Mouse (Mus musculus) hindbrain, embryonic 12.5 days (tissue): ENCODE data around the gene Psap. TPM values are rescaled to one million over a fixed set of nuclear protein-coding genes. Genes with fewer than 3 reads are reported as not detected.

Source experiments
- ATAC-seq: fragments of 200-750 bp; cut with Nextera tagmentation; 2 replicates; pipeline ENCODE4 v1.8.0; 2017; ENCODE audit warnings: moderate TSS enrichment; ENCODE audit not compliant: low FRiP score
- H3K27ac ChIP-seq: fragments of 300-500 bp; sonication (generic); 2 replicates; pipeline ENCODE4 v1.5.1; 2016; ENCODE audit warnings: mild to moderate bottlenecking
- H3K27me3 ChIP-seq: fragments of 300-500 bp; sonication (generic); 2 replicates; pipeline ENCODE4 v1.6.1; 2016; ENCODE audit warnings: mild to moderate bottlenecking
- H3K36me3 ChIP-seq: fragments of 300-500 bp; sonication (generic); 2 replicates; pipeline ENCODE4 v1.6.1; 2016; ENCODE audit warnings: mild to moderate bottlenecking
- H3K4me1 ChIP-seq: fragments of 300-500 bp; sonication (generic); 2 replicates; pipeline ENCODE4 v1.6.1; 2016
- H3K4me2 ChIP-seq: fragments of 300-500 bp; sonication (generic); replicated peaks from 2 replicates; pipeline ENCODE4 v1.6.1; 2016; ENCODE audit warnings: mild to moderate bottlenecking
- H3K4me3 ChIP-seq: fragments of 300-500 bp; sonication (generic); 2 replicates; pipeline ENCODE4 v1.5.1; 2016; ENCODE audit warnings: mild to moderate bottlenecking
- H3K9ac ChIP-seq: fragments of 300-500 bp; sonication (generic); 2 replicates; pipeline ENCODE4 v1.6.1; 2016; ENCODE audit warnings: mild to moderate bottlenecking, moderate library complexity
- H3K9me3 ChIP-seq: fragments of 300-500 bp; sonication (generic); replicated peaks from 2 replicates; pipeline ENCODE4 v1.6.1; 2016; ENCODE audit warnings: mild to moderate bottlenecking
- WGBS: fragments of 180-500 bp; shearing (Covaris S2); methylation state at CpG from one replicate; pipeline ENCODE4 v1.1.7; 2016; 5-methylcytosine and 5-hydroxymethylcytosine counted together
- polyA plus RNA-seq: library from polyadenylated mRNA; unstranded; fragments of >200 nt; fragmentation: Nextera tagmentation; extraction: Ambion mirVana; gene quantifications from 2 replicates; pipeline ENCODE4 v1.2.1, GENCODE M21; 2016

The Psap gene
- polyA plus RNA-seq, 1 experiment from 2014 or later: 102 TPM

DNA sequence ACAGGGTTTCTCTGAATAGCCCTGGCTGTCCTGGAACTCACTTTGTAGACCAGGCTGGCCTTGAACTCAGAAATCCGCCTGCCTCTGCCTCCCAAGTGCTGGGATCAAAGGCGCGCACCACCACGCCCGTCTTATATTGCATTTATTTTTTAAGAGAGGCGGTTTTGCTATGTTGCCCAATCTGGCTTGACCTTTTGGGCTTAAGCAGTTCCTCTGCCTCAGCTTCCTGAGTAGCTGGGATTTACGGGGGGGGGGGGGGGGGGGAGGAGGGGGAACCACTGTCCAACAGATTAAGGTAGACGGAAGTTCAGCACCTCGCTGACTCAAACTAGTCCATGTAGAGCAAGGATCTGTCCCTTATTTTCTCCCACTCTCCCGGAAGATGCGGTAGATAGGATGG is 8.7 kb upstream of the Psap start:
- no peak overlapping the region for H3K4me3 ChIP-seq
- no peaks in the 10 kb centered on the region for H3K4me1 ChIP-seq
- no peaks in the 10 kb centered on the region for H3K36me3 ChIP-seq
- no peak for ATAC-seq
- H3K27ac ChIP-seq: no peak overlapping the region
- H3K9me3 ChIP-seq: no peaks in the 10 kb centered on the region
- no peak overlapping the region for H3K9ac ChIP-seq
- 0 out of 2 replicates have a peak, but pooled peaks cover 3% of the 10 kb centered on the region for H3K27me3 ChIP-seq
- 85% methylated on average over 11 of the region's 11 CpGs for WGBS
- no peak overlapping the region for H3K4me2 ChIP-seq

DNA sequence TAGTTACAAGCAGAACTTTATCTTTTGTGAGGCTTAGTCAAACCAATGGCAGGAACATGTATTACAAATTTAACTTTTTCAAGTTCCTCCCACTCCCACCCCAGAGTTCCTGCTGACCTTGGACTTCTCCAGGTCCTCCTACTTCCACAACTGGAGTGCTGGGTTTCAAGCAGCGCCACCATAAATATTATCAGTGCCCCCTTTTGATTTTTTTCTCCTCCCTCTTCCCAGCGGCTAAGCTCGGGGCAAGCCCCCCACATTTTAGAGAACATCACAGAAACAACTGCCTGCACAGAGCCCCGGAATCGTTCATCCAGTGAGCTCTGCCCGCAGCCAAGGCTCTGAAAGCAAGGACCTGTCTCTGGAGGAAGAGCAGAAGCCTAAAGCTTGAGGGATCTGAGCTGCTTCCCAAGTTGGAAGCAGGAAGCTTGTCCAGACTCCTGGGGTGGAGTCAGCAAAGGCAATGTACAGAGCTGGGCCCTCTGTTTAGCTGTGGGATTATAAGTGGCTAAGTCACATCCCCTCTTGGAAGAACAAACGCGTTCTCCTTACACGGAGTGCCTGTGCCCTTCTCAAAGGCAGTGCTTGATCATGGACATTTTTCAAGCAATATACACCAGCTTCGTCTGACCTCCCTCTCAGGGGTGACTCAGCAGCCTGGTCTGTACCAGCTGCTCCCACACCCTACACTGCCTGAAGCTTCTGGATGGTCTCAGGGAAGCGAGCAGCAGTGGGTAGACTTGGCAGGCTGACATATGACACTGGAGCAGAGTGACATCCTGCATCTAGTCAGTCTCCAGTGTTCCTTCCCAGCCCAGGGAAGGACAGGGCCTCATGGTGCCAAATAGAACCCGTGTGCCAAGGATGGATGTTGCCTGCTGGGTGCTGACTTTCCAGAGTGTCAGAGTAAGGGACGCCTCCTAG is 8.0 kb upstream of the Psap start:
- H3K4me2 ChIP-seq: no peak overlapping the region
- ATAC-seq: no peak

DNA sequence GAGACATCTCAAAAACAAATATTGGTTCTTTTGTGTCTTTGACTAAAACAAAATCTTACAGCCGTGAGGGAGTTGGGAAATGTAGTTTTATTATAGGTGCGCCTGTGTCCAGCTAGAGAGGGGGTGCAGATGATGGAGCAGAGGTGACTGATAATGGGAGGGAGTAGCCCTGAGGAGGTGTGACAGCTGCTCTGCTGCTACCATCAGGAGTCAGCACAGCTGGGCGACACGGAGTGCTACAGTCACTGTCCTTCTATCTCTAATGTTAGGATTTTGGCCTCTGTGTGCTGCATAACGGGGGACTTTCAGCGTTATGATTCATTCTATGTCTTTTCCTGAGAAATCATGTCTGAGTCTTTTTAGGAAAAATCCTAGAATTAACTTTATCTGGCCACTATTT is 6.4 kb upstream of the Psap start:
- H3K27ac ChIP-seq: no peak overlapping the region
- H3K4me2 ChIP-seq: no peak overlapping the region
- H3K4me3 ChIP-seq: no peak overlapping the region
- no peak for ATAC-seq
- 80% methylated on average over 6 of the region's 6 CpGs for WGBS
- no peaks in the 10 kb centered on the region for H3K9me3 ChIP-seq
- H3K36me3 ChIP-seq: no peaks in the 10 kb centered on the region
- no peak overlapping the region for H3K9ac ChIP-seq
- no peaks in the 10 kb centered on the region for H3K4me1 ChIP-seq
- H3K27me3 ChIP-seq: 0 out of 2 replicates have a peak, but pooled peaks cover 3% of the 10 kb centered on the region

More for the DNA sequence above, 8.0 kb upstream of the Psap start:
- Histone ChIP-seq H3K9me3 (no peaks in the 10 kb centered on the region), H3K27ac (no peak overlapping the region), H3K4me1 (no peaks in the 10 kb centered on the region), H3K4me3 (no peak overlapping the region), H3K36me3 (no peaks in the 10 kb centered on the region), H3K9ac (no peak overlapping the region), H3K27me3 (0 out of 2 replicates have a peak, but pooled peaks cover 3% of the 10 kb centered on the region)
- 83% methylated on average over 13 of the region's 13 CpGs for WGBS

DNA sequence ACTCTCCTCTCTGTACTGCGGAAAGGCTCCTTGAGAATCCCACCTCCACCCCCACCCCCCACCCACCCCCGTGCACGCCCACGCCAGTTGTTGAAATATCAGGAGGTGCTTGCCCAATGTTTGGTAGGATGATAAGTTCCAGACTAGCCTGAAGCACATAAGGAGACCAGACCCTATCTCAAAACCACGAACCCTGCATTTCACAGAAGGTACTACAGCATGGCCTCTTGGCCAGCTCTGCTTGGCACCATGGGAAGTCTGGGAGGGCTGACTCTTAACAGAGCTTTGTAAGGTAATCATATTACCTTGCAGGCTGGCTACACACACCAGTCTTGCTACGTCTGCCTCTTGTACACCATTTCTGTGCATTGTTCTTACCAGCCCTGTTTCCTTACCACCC is 5.2 kb upstream of the Psap start:
- no peak for ATAC-seq
- Histone ChIP-seq H3K27me3 (0 out of 2 replicates have a peak, but pooled peaks cover 3% of the 10 kb centered on the region), H3K36me3 (no peaks in the 10 kb centered on the region), H3K4me2 (no peak overlapping the region), H3K4me3 (no peak overlapping the region), H3K4me1 (0 out of 2 replicates have a peak, but pooled peaks cover 2% of the 10 kb centered on the region), H3K9ac (no peak overlapping the region), H3K27ac (no peak overlapping the region), H3K9me3 (no peaks in the 10 kb centered on the region)
- WGBS: 63% methylated on average over 6 of the region's 6 CpGs

DNA sequence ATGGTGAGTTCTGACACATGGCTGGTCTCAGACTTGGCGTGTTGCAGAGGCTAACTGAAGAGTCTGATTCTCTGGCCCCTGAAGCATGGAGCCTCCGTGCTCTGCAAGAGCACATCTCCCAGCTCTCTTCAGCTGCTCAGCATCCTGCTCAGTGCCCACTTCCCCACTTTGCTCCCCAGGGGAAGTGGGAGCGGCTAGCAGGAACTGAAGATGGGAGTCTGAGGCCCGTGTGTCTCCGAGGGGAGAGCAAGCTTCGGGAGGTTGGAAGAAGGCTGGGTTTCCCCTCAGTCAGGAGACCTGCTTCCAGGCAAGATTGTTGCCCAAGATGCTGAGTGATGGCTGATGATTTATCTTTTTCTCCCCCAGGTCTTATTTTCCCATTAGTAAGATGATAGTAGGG is 4.0 kb upstream of the Psap start:
- Histone ChIP-seq H3K36me3 (no peaks in the 10 kb centered on the region), H3K27me3 (0 out of 2 replicates have a peak, but pooled peaks cover 3% of the 10 kb centered on the region), H3K4me1 (peaks cover 5% of the 10 kb centered on the region; the same call in 1 of the 2 replicates), H3K9ac (no peak overlapping the region), H3K9me3 (no peaks in the 10 kb centered on the region), H3K4me2 (no peak overlapping the region), H3K27ac (no peak overlapping the region), H3K4me3 (no peak overlapping the region)
- 73% methylated on average over 6 of the region's 6 CpGs for WGBS
- ATAC-seq: no peak

DNA sequence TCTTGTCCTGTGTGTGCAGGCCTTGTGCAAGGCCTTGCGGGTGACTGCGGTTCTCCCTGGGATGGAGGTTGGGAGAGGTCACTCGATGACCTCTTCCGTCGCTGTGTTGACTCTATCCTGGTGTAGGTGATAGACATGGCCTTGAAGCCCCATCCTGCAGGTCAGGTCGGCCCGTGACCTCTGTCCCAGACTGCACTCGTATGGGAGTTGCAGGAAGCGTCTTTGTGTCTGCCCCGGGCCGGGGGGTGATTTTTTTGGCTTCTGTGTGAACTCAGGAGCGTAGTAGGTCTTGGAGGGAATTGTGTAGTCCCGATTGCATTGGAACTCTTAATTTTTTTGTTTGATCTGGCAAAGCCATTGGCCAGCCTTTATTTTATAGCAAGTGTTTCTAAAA is 576 bp downstream of the Psap start:
- Histone ChIP-seq H3K36me3 (no peaks in the 10 kb centered on the region), H3K9ac (peak overlapping the region; percentile 89), H3K27ac (peak overlapping the region; percentile 96), H3K4me2 (peak overlapping the region; percentile 91), H3K9me3 (no peaks in the 10 kb centered on the region), H3K4me1 (peaks cover 48% of the 10 kb centered on the region), H3K27me3 (no peaks in the 10 kb centered on the region), H3K4me3 (peak overlapping the region; percentile 75)
- WGBS: 6% methylated on average over 13 of the region's 13 CpGs
- ATAC-seq: no peak

DNA sequence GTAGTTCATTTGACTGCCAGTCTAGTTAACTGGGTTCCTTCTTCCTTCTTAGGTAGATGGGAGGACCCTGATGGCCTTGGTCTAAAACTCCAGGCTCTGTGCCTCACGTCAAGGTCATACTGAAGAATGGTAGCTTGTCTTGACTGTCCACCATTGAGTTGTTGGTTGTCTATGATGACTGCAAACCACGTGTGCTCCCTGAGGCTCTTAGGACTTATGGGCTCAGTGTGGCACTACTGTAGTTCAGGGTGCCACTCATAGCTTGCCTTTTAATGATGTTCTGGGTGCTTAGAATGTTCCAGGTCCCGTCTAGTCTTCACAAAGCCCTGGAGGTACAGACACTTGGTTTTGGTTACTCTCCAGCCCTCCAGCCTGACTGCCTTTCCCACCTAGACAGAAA is 1.4 kb downstream of the Psap start:
- no peaks in the 10 kb centered on the region for H3K27me3 ChIP-seq
- H3K9ac ChIP-seq: no peak overlapping the region
- 91% methylated on average over 3 of the region's 3 CpGs for WGBS
- no peak overlapping the region for H3K27ac ChIP-seq
- H3K4me3 ChIP-seq: peak overlapping the region; percentile 75; the same call in 1 of the 2 replicates
- no peaks in the 10 kb centered on the region for H3K9me3 ChIP-seq
- H3K36me3 ChIP-seq: no peaks in the 10 kb centered on the region
- H3K4me1 ChIP-seq: peaks cover 53% of the 10 kb centered on the region
- ATAC-seq: no peak
- peak overlapping the region; percentile 91 for H3K4me2 ChIP-seq

DNA sequence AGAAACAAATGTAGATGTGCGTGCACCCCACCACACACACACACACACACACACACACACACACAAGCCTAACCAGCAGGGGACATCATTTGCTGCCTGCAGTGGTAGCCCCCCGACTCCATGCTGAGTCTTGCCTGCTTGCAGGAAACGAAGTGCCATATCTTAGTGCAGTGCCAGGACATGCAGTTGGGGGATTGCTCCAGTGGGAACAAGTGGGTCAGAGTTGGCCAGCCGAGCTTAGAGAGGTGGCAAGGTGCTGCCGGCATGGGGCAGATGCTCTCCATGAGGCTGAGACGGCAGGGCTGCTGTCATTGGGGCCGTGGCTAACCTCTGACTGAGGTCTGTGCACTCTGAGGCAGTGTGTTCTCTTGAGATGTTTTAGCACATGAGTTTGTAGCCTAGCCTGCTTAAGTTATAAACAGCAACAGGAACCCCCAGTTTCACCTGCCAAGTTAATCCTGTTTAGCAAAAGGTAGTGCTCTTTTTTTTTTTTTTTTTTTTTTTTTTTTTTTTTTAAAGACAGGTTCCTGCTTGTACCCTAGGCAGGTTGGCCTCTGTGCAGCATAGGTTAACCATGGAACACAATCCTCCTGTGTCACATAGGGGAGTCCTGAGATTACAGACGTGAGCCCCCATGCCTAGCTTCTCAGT is 2.0 kb downstream of the Psap start:
- Histone ChIP-seq H3K9me3 (no peaks in the 10 kb centered on the region), H3K4me2 (peak overlapping the region; percentile 91), H3K27ac (no peak overlapping the region), H3K9ac (peak overlapping the region; percentile 41; the same call in 1 of the 2 replicates), H3K4me1 (peaks cover 59% of the 10 kb centered on the region), H3K4me3 (no peak overlapping the region; the same call in 1 of the 2 replicates), H3K27me3 (no peaks in the 10 kb centered on the region), H3K36me3 (no peaks in the 10 kb centered on the region)
- ATAC-seq: no peak
- WGBS: 65% methylated on average over 8 of the region's 8 CpGs

DNA sequence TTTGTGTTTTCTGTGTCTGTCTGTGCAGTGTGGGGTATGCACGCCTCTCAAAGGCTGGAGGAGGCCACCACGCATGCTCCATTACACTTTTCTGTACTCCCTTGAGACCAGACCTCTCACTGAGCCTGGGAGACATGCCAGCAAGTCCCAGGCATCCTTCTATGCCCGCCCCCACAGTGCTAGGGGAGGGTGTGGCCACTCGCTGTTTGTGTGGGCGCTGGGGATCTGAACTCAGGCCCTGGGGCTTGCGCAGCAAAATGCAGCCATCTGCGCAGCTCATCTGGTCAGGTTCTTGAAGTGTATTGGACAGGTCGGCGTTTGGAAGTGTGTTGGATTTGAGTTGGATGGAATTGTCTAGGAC is 2.5 kb downstream of the Psap start:
- no peak overlapping the region for H3K4me3 ChIP-seq
- peaks cover 64% of the 10 kb centered on the region for H3K4me1 ChIP-seq
- ATAC-seq: no peak
- H3K4me2 ChIP-seq: peak overlapping the region; percentile 29; the same call in 1 of the 2 replicates
- no peaks in the 10 kb centered on the region for H3K36me3 ChIP-seq
- H3K27ac ChIP-seq: peak overlapping the region; percentile 12; the same call in 1 of the 2 replicates
- H3K9ac ChIP-seq: 0 out of 2 replicates have a peak overlapping the region, but pooled peaks have one; percentile 18
- no peaks in the 10 kb centered on the region for H3K9me3 ChIP-seq
- WGBS: 88% methylated on average over 9 of the region's 9 CpGs
- no peaks in the 10 kb centered on the region for H3K27me3 ChIP-seq

DNA sequence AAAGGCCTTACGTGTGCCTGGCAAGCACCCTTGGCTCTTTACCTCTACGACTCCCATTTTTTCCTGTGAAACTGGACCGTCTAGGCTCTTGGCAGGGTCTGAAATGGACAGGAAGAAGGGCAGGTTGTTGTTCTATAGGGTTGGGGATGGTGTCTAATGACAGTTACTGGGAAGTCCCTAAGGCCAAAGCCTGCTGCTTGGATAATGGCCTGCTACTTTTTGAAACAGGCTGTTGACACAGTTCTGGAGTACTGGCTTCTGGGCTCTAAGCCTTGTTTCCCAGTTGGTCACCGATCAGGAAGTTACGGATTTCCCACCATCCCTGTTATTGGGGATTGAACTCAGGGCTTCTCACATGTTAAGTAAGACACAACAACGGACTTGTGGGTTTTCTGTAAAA is 2.9 kb downstream of the Psap start:
- no peak overlapping the region for H3K27ac ChIP-seq
- no peaks in the 10 kb centered on the region for H3K9me3 ChIP-seq
- H3K4me1 ChIP-seq: peaks cover 69% of the 10 kb centered on the region
- no peaks in the 10 kb centered on the region for H3K27me3 ChIP-seq
- no peaks in the 10 kb centered on the region for H3K36me3 ChIP-seq
- ATAC-seq: no peak
- H3K4me2 ChIP-seq: peak overlapping the region; percentile 29; the same call in 1 of the 2 replicates
- WGBS: 91% methylated on average over 6 of the region's 6 CpGs
- no peak overlapping the region for H3K4me3 ChIP-seq
- 0 out of 2 replicates have a peak overlapping the region, but pooled peaks have one; percentile 18 for H3K9ac ChIP-seq

DNA sequence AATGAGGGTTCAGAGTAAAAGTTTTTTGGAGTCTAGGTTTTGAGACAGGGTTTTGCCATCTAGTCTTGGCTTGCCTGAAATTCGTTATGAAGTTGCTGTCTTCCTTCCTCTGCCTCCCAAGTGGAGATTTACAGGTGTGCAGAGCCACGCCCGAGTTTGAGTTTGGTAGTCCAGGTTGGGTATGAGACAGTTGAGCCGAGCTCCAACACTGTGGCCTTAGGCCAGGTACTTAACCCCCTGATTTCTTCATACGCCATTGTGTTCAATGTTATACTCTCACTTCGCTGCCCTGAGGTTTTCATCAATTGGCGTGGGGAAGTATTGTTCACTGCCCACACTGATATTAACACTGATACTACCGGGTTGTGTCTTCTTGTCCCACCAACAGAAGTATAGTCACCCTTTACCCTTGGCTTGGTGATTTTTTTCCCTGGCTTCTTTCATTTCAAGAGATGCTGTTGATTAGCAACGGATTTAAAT is 4.2 kb downstream of the Psap start:
- H3K9me3 ChIP-seq: no peaks in the 10 kb centered on the region
- H3K4me1 ChIP-seq: peaks cover 81% of the 10 kb centered on the region
- no peaks in the 10 kb centered on the region for H3K27me3 ChIP-seq
- H3K27ac ChIP-seq: no peak overlapping the region
- H3K4me3 ChIP-seq: no peak overlapping the region
- no peak overlapping the region for H3K4me2 ChIP-seq
- ATAC-seq: no peak
- no peak overlapping the region for H3K9ac ChIP-seq
- H3K36me3 ChIP-seq: no peaks in the 10 kb centered on the region
- WGBS: 88% methylated on average over 9 of the region's 9 CpGs
